Mouse (Mus musculus): ENCODE measurements around the gene Zbtb7a.

DNA sequence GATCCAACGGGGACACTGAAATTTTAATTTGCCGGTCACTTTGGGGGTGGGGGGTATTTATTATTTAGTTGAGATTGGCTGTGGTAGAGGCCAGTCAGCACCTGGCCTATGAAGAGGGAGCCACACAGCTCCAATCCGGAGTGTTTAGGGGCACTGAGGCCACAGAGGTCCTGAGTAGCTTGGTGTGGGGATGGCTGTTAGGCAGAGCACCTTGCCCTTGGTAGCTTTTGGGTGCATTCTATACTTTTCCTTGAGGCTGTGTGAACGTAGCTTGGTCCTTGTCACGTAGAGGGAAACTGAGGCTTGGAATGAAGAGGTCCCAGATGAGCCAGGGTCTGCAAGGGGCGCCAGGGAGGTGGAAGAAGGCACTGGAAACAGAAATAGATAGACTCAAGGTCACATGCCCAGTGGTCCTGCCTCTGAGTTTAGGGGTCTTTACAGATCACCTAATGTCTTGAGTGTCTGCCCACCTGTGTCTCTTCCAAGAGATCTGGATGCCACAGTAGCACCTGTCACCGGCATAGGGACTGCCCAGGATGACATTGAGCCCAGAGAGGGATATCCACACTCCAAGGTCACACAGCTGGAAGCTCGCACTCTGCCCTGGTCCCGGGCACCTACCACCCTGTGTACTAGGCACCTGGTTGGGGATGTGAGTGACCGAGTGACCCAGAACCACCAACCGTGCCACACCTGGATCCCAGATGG is 4.0 kb downstream of the Zbtb7a start:
- TF ChIP-seq POLR2AphosphoS2 (IDR thresholded peaks at IDR 0.05; ENCODE audit: insufficient read length, low read depth), result no peak
- TF ChIP-seq POLR2A (IDR thresholded peaks at IDR 0.05; ENCODE audit: insufficient read length, low read depth), result no peak
- TF ChIP-seq USF1 (IDR thresholded peaks at IDR 0.05; ENCODE audit: low read depth), result no peak
- TF ChIP-seq MYOG (IDR thresholded peaks at IDR 0.05; ENCODE audit: control insufficient read depth in 1 of 3, insufficient read depth in 1 of 3, insufficient read length in 2 of 3, low read depth in 2 of 3), result no peak
- no peak for TF ChIP-seq MAX (IDR thresholded peaks at IDR 0.05; ENCODE audit: low read depth)
- TF ChIP-seq TCF12 (IDR thresholded peaks at IDR 0.05; ENCODE audit: insufficient read depth, poor library complexity, severe bottlenecking), result no peak

Data from myocyte (in vitro differentiated cells).